In genomic region chr4:133897431-133897891, GRCm38 (mm10) we compare ENCODE assay signal across 18 mouse cellular contexts. TPM values are rescaled to one million over a fixed set of nuclear protein-coding genes. Genes with fewer than 3 reads are reported as not detected.
DNase-seq lines count a peak whose midpoint lies in the region; ATAC-seq and TF ChIP-seq lines count a peak whose summit lies in the region.
"Had no signal": no experiment of that assay in that cellular context is flagged by ENCODE, and none has a peak within 500 bp of the region (broad histone marks: within the 10 kb centered on the region; RNA-seq: fewer than 3 reads in every experiment).

No protein-coding gene starts in this region.

- DNase-seq in liver, postnatal 0 days, result no peak
- no peak for DNase-seq in liver, embryonic 11.5 days (ENCODE audit: low spot score)
- DNase-seq in ZHBTc4 (ENCODE audit: low read depth, low spot score), result peak; percentile 58
- DNase-seq in cerebellum, postnatal 25 days, result peak; percentile 75 to 78
- DNase-seq in thymus, postnatal 14 days, result no peak
- DNase-seq in heart, postnatal 36 days, result no peak
- no peak for DNase-seq in embryo, embryonic 11 days
- DNase-seq: adrenal gland, postnatal 14 days; gastrocnemius, postnatal 36 days; kidney, adult 18-20 months; kidney, postnatal 36 days; liver; right cerebral cortex, postnatal 25 days had no signal

- no peak overlapping the region for H3K4me3 ChIP-seq in liver, postnatal 0 days (ENCODE audit: low read depth, low read length)
- no peak overlapping the region for H3K4me3 ChIP-seq in liver, embryonic 11.5 days (ENCODE audit: low read depth, low read length)
- H3K4me3 ChIP-seq in stomach, embryonic 16.5 days (replicated peaks; ENCODE audit: low read length), result no peak overlapping the region
- H3K4me3 ChIP-seq: hindbrain, embryonic 10.5 days; lung, embryonic 15.5 days; megakaryocyte, embryonic 14.5 days; neural tube, embryonic 12.5 days had no signal

- no peaks in the 10 kb centered on the region for H3K36me3 ChIP-seq in liver, postnatal 0 days (replicated peaks; ENCODE audit: insufficient read depth, low read length)
- H3K36me3 ChIP-seq in liver, embryonic 11.5 days (ENCODE audit: control insufficient read depth, insufficient read depth, low read length), result no peaks in the 10 kb centered on the region
- no peaks in the 10 kb centered on the region for H3K36me3 ChIP-seq in stomach, embryonic 16.5 days (ENCODE audit: control insufficient read depth, insufficient read depth, low read length)
- H3K36me3 ChIP-seq: hindbrain, embryonic 10.5 days; lung, embryonic 15.5 days; neural tube, embryonic 12.5 days had no signal

- H3K9me3 ChIP-seq in liver, postnatal 0 days (ENCODE audit: low read length), result no peaks in the 10 kb centered on the region
- H3K9me3 ChIP-seq in liver, embryonic 11.5 days (ENCODE audit: control insufficient read depth, low read length), result no peaks in the 10 kb centered on the region
- no peaks in the 10 kb centered on the region for H3K9me3 ChIP-seq in stomach, embryonic 16.5 days (replicated peaks; ENCODE audit: control insufficient read depth, low read length)
- H3K9me3 ChIP-seq: hindbrain, embryonic 10.5 days; lung, embryonic 15.5 days; neural tube, embryonic 12.5 days had no signal

- H3K27me3 ChIP-seq in liver, postnatal 0 days (ENCODE audit: insufficient read depth, low read length), result no peaks in the 10 kb centered on the region
- H3K27me3 ChIP-seq in liver, embryonic 11.5 days (replicated peaks; ENCODE audit: control insufficient read depth, insufficient read depth, low read length), result no peaks in the 10 kb centered on the region
- no peaks in the 10 kb centered on the region for H3K27me3 ChIP-seq in stomach, embryonic 16.5 days (ENCODE audit: control insufficient read depth, insufficient read depth, low read length)
- H3K27me3 ChIP-seq: lung, embryonic 15.5 days; neural tube, embryonic 12.5 days had no signal

- no peak overlapping the region for H3K27ac ChIP-seq in liver, postnatal 0 days (ENCODE audit: low read depth)
- no peak overlapping the region for H3K27ac ChIP-seq in liver, embryonic 11.5 days (ENCODE audit: low read depth, low read length)
- H3K27ac ChIP-seq in stomach, embryonic 16.5 days (ENCODE audit: low read length), result peak overlapping the region; percentile 73
- H3K27ac ChIP-seq: hindbrain, embryonic 10.5 days; lung, embryonic 15.5 days; neural tube, embryonic 12.5 days had no signal

- TF ChIP-seq EP300 in liver, postnatal 0 days (IDR thresholded peaks at IDR 0.05; ENCODE audit: low read depth), result no peak

- H3K9ac ChIP-seq in liver, postnatal 0 days (replicated peaks), result no peak overlapping the region
- H3K9ac ChIP-seq in liver, embryonic 11.5 days (ENCODE audit: low read depth, low read length), result no peak overlapping the region
- H3K9ac ChIP-seq in stomach, embryonic 16.5 days (ENCODE audit: low read length), result peak overlapping the region; percentile 20; the same call in 1 of the 2 replicates
- H3K9ac ChIP-seq: lung, embryonic 15.5 days; neural tube, embryonic 12.5 days had no signal

- WGBS in liver, postnatal 0 days (ENCODE audit: insufficient replicate concordance), result 82% methylated on average over 11 of the region's 11 CpGs
- 67% methylated on average over 11 of the region's 11 CpGs for WGBS in liver, embryonic 11.5 days
- WGBS in stomach, embryonic 16.5 days, result 48% methylated on average over 11 of the region's 11 CpGs

- no peak overlapping the region for H3K4me2 ChIP-seq in liver, postnatal 0 days (ENCODE audit: low read depth, low read length)
- H3K4me2 ChIP-seq in liver, embryonic 11.5 days, result no peak overlapping the region
- no peak overlapping the region for H3K4me2 ChIP-seq in stomach, embryonic 16.5 days (ENCODE audit: low read depth, low read length)
- H3K4me2 ChIP-seq: lung, embryonic 15.5 days; neural tube, embryonic 12.5 days had no signal

- TF ChIP-seq CTCF in liver, postnatal 0 days (IDR thresholded peaks at IDR 0.05; ENCODE audit: low read depth), result no peak

- peaks cover 3% of the 10 kb centered on the region; the same call in 1 of the 2 replicates for H3K4me1 ChIP-seq in liver, postnatal 0 days (ENCODE audit: insufficient read depth)
- H3K4me1 ChIP-seq in liver, embryonic 11.5 days (replicated peaks; ENCODE audit: control insufficient read depth, insufficient read depth, low read length), result no peaks in the 10 kb centered on the region
- H3K4me1 ChIP-seq in stomach, embryonic 16.5 days (ENCODE audit: control insufficient read depth, insufficient read depth, low read length), result peaks cover 9% of the 10 kb centered on the region; the same call in 1 of the 2 replicates
- H3K4me1 ChIP-seq: neural tube, embryonic 12.5 days had no signal

- intact Hi-C loops in heart, postnatal 36 days (cut with DNase I), result no loop called here

- peak; percentile 55 for ATAC-seq in liver, postnatal 0 days
- ATAC-seq in liver, embryonic 11.5 days (replicated peaks; ENCODE audit: low FRiP score), result no peak
- ATAC-seq in stomach, embryonic 16.5 days (ENCODE audit: insufficient read depth, low FRiP score), result peak; percentile 75

RNA-seq across cellular contexts. Expression of gene Rps6ka1, which starts 9.9 kb away (rescaled TPM):
- 31.6 and 36.9 TPM in 2 replicates for polyA plus RNA-seq in liver, postnatal 0 days (2015; fragmentation: Nextera tagmentation; extraction: Ambion mirVana)
- 66.5 and 74.7 TPM in 2 replicates for polyA plus RNA-seq in liver, embryonic 11.5 days (2014; fragmentation: Nextera tagmentation; extraction: Ambion mirVana)
- 69.2 and 71.8 TPM in 2 replicates for polyA plus RNA-seq in stomach, embryonic 16.5 days (2015; fragmentation: Nextera tagmentation; extraction: Ambion mirVana)
- 1 to 10 TPM; 5.1 to 6.4 TPM for total RNA-seq in heart, postnatal 36 days (2021)

Comparison
In these comparisons a context has a peak if more than half of its experiments do, and no peak if none do; other contexts are left out.
1. DNase-seq: peak in ZHBTc4 (single experiment) and cerebellum, postnatal 25 days (2 of 2); none in liver, postnatal 0 days (single experiment), liver, embryonic 11.5 days (single experiment), thymus, postnatal 14 days (single experiment), heart, postnatal 36 days (0 of 2) and embryo, embryonic 11 days (single experiment).